Mouse (Mus musculus) lung, postnatal 10 days (tissue): ENCODE results near the gene Myo3a.
"Not testable (repeated sequence)": the region's sequence is repeated elsewhere in the genome, so short reads cannot be mapped to it uniquely, and the experiment has no call there.

Source experiments
- DNase-seq: peaks from one replicate; pipeline ENCODE4 v3.0.0; 2021

Myo3a gene

GRCm38 (mm10) chr2:22227308-22227707, at the start of gene Myo3a:
TSS of gene Myo3a (plus strand) at chr2:22227503.
- no peak for DNase-seq

- no peak for DNase-seq
Measured at GRCm38 (mm10) chr2:22250462-22250861, 23.2 kb downstream of the Myo3a start.

GRCm38 (mm10) chr2:22251045-22251444, 23.7 kb downstream of the Myo3a start:
- no peak for DNase-seq

GRCm38 (mm10) chr2:22255600-22255999, 28.3 kb downstream of the Myo3a start:
- DNase-seq, result no peak

GRCm38 (mm10) chr2:22271555-22271954, 44.3 kb downstream of the Myo3a start:
- no peak for DNase-seq

- DNase-seq, result no peak
Measured at GRCm38 (mm10) chr2:22285366-22285765, 58.1 kb downstream of the Myo3a start.

GRCm38 (mm10) chr2:22285777-22286176, 58.5 kb downstream of the Myo3a start:
- no peak for DNase-seq

GRCm38 (mm10) chr2:22293579-22294446, 66.5 kb downstream of the Myo3a start:
- DNase-seq, result no peak

GRCm38 (mm10) chr2:22294447-22294738, 67.1 kb downstream of the Myo3a start:
- no peak for DNase-seq

GRCm38 (mm10) chr2:22297913-22298312, 70.6 kb downstream of the Myo3a start:
- DNase-seq, result no peak

GRCm38 (mm10) chr2:22338269-22338857, 111.1 kb downstream of the Myo3a start:
- peak; percentile 12 for DNase-seq

- DNase-seq, result not testable (repeated sequence)
Measured at GRCm38 (mm10) chr2:22410511-22410910, 183.2 kb downstream of the Myo3a start.

- DNase-seq, result no peak
Measured at GRCm38 (mm10) chr2:22548421-22548820, 321.1 kb downstream of the Myo3a start.

- DNase-seq, result not testable (repeated sequence)
Measured at GRCm38 (mm10) chr2:22587469-22588169, 360.3 kb downstream of the Myo3a start.

GRCm38 (mm10) chr2:22588170-22588541, 360.9 kb downstream of the Myo3a start:
- DNase-seq, result not testable (repeated sequence)

GRCm38 (mm10) chr2:22588673-22589381, 361.5 kb downstream of the Myo3a start:
- DNase-seq, result not testable (repeated sequence)

GRCm38 (mm10) chr2:22589382-22590205, 362.3 kb downstream of the Myo3a start:
- not testable (repeated sequence) for DNase-seq

GRCm38 (mm10) chr2:22590206-22590490, 362.8 kb downstream of the Myo3a start:
- no peak for DNase-seq

- DNase-seq, result no peak
Measured at GRCm38 (mm10) chr2:22617951-22618350, 390.6 kb downstream of the Myo3a start.

- DNase-seq, result no peak
Measured at GRCm38 (mm10) chr2:22619416-22619815, 392.1 kb downstream of the Myo3a start.

- no peak for DNase-seq
Measured at GRCm38 (mm10) chr2:22620030-22620429, 392.7 kb downstream of the Myo3a start.

- DNase-seq, result no peak
Measured at GRCm38 (mm10) chr2:22620534-22620933, 393.2 kb downstream of the Myo3a start.
